Mouse (Mus musculus): ENCODE data around the gene Casc4.
A peak's percentile ranks its signal among the peaks of the same experiment; 100 is the strongest.

Gene Casc4

DNA sequence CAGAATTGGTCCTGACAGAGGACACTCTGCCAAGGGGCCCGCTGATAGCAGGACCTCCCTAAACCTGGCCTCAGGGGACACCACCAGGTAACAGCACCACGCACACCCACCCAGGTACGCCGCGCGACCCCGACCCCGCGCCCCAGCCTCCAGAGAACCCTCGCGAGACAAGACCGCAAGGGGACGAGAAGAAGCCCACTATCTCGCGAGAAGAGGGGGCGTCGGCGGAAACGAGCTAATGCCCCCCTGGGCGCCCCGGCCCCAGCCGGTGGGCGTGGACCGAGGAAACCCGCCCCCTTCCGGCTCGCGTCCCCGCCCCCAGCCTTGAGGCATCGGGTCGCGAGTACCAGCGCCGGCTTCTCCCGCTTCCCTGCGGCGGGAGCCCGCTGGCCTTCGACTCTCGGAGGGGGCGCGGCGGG is at the start of gene Casc4:
Gene Casc4 (plus strand): TSS at position 339 of the 419 bp plus-strand sequence.
- peak; percentile 85 to 90 for DNase-seq (ENCODE audit: low spot score in 2 of 2)

DNA sequence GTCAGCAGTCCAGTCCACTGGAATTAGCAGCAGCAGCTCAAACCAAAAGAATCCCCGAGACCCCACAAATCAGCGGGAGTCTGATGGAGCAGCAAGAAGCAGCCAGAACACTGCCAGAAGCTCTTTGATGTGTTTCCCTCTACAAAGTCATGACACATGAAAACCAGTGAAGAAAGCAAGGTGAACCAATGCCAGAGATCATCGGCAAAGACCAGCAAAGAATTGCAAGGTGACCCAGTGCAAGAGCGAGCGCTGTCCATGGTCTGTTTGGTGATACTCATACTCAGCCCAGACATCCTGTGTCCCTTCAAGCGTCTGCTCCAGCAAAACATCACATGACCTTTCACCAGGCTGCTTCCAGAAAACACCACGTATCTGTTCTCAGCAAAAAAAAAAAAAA is 45.0 kb upstream of the Casc4 start:
- no peak for DNase-seq (ENCODE audit: low spot score in 2 of 2)

- no peak for DNase-seq (ENCODE audit: low spot score in 2 of 2)
Observed at GRCm38 (mm10) chr2:121824653-121825052, 42.1 kb upstream of the Casc4 start.

- no peak for DNase-seq (ENCODE audit: low spot score in 2 of 2)
Observed at GRCm38 (mm10) chr2:121826189-121826588, 40.6 kb upstream of the Casc4 start.

DNA sequence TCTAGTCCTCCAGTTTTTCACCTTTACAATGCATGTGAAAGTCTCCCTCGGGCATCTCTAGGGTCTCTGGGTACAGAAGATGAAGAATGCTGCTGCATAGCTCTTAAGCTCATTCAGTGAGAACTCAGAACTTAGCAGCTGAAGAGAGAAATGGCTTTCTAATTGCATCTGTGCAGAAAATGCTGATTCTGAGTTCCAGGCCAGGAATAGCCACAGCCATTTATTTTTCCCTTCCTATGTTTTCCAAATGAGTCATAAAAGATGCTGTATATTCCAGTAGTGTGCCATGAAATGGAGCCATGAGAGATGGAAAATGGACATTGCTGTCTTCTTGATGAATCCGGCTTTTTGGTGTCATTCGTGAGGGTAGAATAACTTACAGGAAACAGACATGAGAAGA is 38.4 kb upstream of the Casc4 start:
- no peak for DNase-seq (ENCODE audit: low spot score in 2 of 2)

DNA sequence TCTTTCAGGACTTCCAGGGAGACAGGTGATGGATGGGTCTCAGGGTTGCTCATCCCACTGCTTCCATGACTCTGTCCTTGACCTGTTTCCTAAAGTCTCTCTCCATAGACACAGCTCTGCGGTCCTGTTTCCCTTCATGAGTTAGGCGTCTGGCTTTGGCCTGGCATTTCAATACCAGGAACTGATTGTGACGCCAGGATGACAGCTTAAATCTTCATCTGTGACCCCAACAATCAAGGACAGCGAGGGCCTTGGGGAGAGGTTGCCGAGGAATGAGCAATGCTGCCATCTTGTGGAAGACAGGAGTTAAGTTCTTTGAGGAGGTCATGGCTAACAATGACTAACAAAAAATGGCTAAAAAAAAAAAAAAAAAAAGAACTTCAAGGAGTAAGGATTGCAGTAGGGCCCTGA is 34.3 kb upstream of the Casc4 start:
- peak; percentile 8 to 9 for DNase-seq (ENCODE audit: low spot score in 2 of 2)

GRCm38 (mm10) chr2:121834926-121835325 is 31.8 kb upstream of the Casc4 start:
- DNase-seq (ENCODE audit: low spot score in 2 of 2) = no peak

GRCm38 (mm10) chr2:121841453-121841852 is 25.3 kb upstream of the Casc4 start:
- DNase-seq (ENCODE audit: low spot score in 2 of 2) = no peak

- no peak for DNase-seq (ENCODE audit: low spot score in 2 of 2)
Observed at GRCm38 (mm10) chr2:121842249-121842648, 24.5 kb upstream of the Casc4 start.

GRCm38 (mm10) chr2:121846050-121846449 is 20.7 kb upstream of the Casc4 start:
- DNase-seq (ENCODE audit: low spot score in 2 of 2) = no peak

- DNase-seq (ENCODE audit: low spot score in 2 of 2) = no peak
Observed at GRCm38 (mm10) chr2:121852045-121852444, 14.7 kb upstream of the Casc4 start.

- DNase-seq (ENCODE audit: low spot score in 2 of 2) = no peak
Observed at GRCm38 (mm10) chr2:121853974-121854373, 12.8 kb upstream of the Casc4 start.

GRCm38 (mm10) chr2:121859380-121859980 is 7.3 kb upstream of the Casc4 start:
- DNase-seq (ENCODE audit: low spot score in 2 of 2) = no peak

DNA sequence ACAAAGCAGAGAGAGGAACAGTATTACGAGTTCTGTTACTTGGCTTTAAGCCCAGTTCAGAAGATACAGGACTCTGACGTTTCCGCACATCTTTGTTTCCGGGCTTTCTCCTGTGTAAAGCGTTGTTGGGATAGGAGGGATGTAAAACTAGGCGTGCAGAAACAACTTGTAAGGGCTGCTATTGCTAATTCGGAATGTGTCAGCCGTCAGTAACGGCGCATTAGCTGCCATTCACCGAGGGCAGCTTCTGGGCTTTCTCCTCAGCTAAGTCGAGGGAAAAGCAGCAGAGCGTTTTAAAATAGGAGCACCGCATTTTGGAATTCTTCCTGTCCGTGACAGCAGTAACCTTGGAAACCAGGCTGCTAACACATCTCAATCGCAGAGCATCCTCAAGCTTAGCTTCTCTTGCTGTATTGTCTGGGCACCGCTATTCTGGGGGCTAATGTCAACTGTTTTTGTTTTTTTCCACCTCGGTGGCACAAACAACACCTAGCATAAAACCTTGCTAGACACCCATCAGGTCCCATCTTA is 634 bp upstream of the Casc4 start:
- no peak for DNase-seq (ENCODE audit: low spot score in 2 of 2)

- DNase-seq (ENCODE audit: low spot score in 2 of 2) = no peak
Observed at GRCm38 (mm10) chr2:121867051-121867928, 520 bp downstream of the Casc4 start.

GRCm38 (mm10) chr2:121879506-121879905 is 12.7 kb downstream of the Casc4 start:
- DNase-seq (ENCODE audit: low spot score in 2 of 2) = no peak

- no peak for DNase-seq (ENCODE audit: low spot score in 2 of 2)
Observed at GRCm38 (mm10) chr2:121885509-121886106, 18.8 kb downstream of the Casc4 start.

DNA sequence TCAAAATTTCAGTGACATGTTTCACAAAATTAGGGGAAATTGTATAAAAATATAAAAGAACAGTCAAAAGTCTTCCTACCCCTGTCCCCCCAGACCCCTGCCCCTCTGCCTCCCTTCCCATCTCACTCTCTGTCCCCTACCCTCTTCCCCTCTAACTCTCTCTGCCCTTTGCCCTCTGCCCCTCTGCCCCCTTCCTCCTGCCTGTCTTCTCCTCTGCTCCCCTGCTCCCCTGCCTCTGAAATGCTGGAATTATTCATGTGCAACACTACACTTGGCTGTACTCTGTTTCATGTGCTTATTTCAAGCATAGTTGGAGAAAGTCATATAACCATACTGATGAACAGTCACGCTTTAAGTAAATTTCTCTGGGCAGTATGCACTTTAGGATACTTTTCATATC is 19.6 kb downstream of the Casc4 start:
- no peak for DNase-seq (ENCODE audit: low spot score in 2 of 2)

- DNase-seq (ENCODE audit: low spot score in 2 of 2) = no peak
Observed at GRCm38 (mm10) chr2:121888720-121889497, 22.1 kb downstream of the Casc4 start.

GRCm38 (mm10) chr2:121895261-121895660 is 28.5 kb downstream of the Casc4 start:
- no peak for DNase-seq (ENCODE audit: low spot score in 2 of 2)

DNA sequence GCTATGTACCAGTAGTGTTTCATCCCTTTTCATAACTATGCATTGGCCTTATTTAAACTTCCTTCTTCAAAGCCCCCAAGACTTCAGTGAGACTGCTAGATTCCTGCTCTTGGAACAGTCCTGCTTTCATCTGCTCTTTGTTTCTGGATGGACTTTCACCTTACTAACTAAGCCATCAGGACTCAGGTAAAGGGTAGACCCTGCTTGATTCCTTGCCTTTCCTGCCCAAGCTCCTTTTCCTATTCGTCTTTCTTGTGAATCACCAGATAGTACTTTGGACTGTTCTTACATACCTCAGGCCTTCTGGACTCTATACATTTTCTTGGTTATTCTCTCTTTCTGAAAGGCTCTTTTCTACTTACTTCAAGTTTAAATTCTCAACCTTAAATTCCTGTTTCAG is 30.1 kb downstream of the Casc4 start:
- DNase-seq (ENCODE audit: low spot score in 2 of 2) = no peak

GRCm38 (mm10) chr2:121909975-121910374 is 43.2 kb downstream of the Casc4 start:
- no peak for DNase-seq (ENCODE audit: low spot score in 2 of 2)

Measured in spleen, postnatal 36 days (tissue).